Mouse (Mus musculus): Measurements from ENCODE around the gene Kdelr1. TPM values are rescaled to one million over a fixed set of nuclear protein-coding genes. Genes with fewer than 3 reads are reported as not detected.
A peak's percentile ranks its signal among the peaks of the same experiment; 100 is the strongest.

Gene Kdelr1
- polyA plus RNA-seq, 1 experiment from 2014 or later: 81.3 TPM

DNA sequence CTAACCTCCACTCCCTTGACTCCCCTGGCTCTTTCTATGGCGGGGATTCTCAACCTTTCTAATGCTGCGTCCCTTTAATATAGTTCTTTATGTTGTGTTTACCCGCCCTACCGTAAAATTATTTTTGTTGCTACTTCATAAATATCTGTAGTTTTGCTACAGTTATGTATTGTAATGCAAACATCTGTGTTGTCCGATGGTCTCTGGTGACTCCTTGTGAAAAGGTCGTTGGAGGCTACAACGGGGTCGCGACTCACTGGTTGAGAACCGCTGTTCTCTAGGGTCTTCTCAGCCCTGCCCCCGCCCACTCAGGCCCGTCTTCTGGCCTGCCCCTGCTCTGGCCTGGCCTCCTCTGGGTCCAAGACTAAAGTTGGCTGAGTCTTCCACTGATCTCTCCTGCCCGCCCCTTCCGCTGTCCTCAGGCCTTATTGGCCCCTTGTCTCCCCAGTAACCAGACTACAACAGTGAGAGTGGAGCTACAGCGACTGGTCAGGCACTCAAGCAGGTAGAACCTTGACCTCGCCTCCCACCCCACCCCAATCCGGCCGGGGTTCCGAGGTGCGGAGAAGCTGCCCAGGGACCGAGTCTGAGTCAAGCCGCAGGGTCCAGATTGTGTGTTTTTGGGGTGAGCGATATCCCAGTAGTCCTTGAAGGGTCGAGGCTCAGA is 51.3 kb downstream of the Kdelr1 start, which contains the start of gene Ccdc114:
Ccdc114 (plus strand) TSS at position 311 of the 667 bp plus-strand sequence.
- no peak for TF ChIP-seq CTCF (IDR thresholded peaks at IDR 0.05; ENCODE audit: low read depth)
- H3K36me3 ChIP-seq (ENCODE audit: insufficient read depth, low read length): no peaks in the 10 kb centered on the region
- peak within 1 kb of the TSS; percentile 90 for H3K27ac ChIP-seq
- peak within 1 kb of the TSS; percentile 56 for H3K4me2 ChIP-seq (ENCODE audit: low read length)
- peak; percentile 86 for ATAC-seq (replicated peaks; ENCODE audit: low FRiP score, low read depth)
- H3K27me3 ChIP-seq (ENCODE audit: insufficient read depth, low read length): no peaks in the 10 kb centered on the region
- DNase-seq (ENCODE audit: low spot score): peak; percentile 96
- WGBS: 4% methylated on average over 24 of the region's 24 CpGs
- H3K4me1 ChIP-seq (replicated peaks; ENCODE audit: insufficient read depth, low read length): peaks cover 23% of the 10 kb centered on the region
- peak within 1 kb of the TSS; percentile 39 for H3K4me3 ChIP-seq (replicated peaks; ENCODE audit: low read depth, low read length)
- no peaks in the 10 kb centered on the region for H3K9me3 ChIP-seq (replicated peaks; ENCODE audit: low read length)
- peak within 1 kb of the TSS; percentile 49 for H3K9ac ChIP-seq (ENCODE audit: low read depth, low read length)

DNA sequence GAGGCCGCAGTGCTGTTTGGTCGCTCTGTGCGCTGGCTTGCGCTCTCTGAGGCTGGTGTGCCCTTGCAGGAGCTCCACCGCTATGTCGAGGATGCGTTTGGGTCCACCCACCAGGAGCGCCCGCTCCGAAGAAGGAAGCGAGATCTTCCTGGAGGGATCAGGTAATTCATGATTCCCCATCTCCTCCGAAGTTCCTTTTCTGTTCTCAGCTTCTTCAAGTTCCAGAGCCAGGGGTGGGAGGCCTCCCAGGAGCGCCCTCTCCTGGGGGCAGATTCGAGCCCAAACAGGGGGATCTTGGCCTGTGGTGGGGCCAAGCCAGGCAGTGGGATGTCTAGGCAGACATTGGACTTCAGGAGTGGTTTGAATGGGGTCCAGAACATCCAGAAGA is 51.9 kb downstream of the Kdelr1 start:
- H3K27me3 ChIP-seq (ENCODE audit: insufficient read depth, low read length): no peaks in the 10 kb centered on the region
- peak overlapping the region; percentile 56 for H3K4me2 ChIP-seq (ENCODE audit: low read length)
- peaks cover 18% of the 10 kb centered on the region for H3K4me1 ChIP-seq (replicated peaks; ENCODE audit: insufficient read depth, low read length)
- peak; percentile 61 for DNase-seq (ENCODE audit: low spot score)
- peak; percentile 72 for TF ChIP-seq CTCF (IDR thresholded peaks at IDR 0.05; ENCODE audit: low read depth)
- H3K9ac ChIP-seq (ENCODE audit: low read depth, low read length): peak overlapping the region; percentile 49
- H3K27ac ChIP-seq: peak overlapping the region; percentile 90
- WGBS: 6% methylated on average over 14 of the region's 14 CpGs
- no peaks in the 10 kb centered on the region for H3K36me3 ChIP-seq (ENCODE audit: insufficient read depth, low read length)
- H3K4me3 ChIP-seq (replicated peaks; ENCODE audit: low read depth, low read length): peak overlapping the region; percentile 39
- no peak for ATAC-seq (replicated peaks; ENCODE audit: low FRiP score, low read depth)
- no peaks in the 10 kb centered on the region for H3K9me3 ChIP-seq (replicated peaks; ENCODE audit: low read length)

DNA sequence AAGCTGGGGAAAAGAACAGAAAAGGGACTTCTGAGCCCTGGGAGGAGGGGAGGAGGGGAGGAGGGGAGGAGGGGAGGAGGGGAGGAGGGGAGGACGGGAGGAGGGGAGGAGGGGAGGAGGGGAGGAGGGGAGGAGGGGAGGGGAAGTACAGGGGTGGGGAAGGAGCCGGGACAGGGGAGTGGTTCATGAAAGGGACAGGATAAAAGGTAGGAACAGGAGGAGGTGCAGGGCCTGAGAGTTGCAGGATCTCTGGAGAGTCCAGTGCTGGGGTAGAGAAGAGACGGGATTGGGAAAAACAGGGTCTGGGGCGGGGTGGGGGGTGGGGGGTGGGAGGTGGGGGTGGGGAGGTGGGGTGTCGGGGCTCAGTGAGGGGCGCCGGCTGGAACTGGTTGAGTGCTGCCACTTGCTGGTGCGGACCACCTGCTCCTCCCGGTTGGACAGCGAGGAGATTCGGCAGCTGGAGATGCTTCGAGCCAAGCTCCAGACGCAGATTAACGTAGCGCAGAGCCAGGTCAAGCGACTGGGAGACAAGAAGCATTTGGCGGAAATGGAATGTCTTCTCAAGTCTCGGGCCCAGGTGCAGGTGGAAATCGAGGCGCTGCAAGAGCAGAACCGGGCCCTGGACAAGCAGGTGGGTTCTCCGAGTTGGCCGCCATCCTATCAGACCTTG is 56.2 kb downstream of the Kdelr1 start:
- 12% methylated on average over 20 of the region's 23 CpGs for WGBS

GRCm38 (mm10) chr7:45929688-45930087 is 57.1 kb downstream of the Kdelr1 start:
- H3K27me3 ChIP-seq (ENCODE audit: insufficient read depth, low read length): no peaks in the 10 kb centered on the region
- H3K36me3 ChIP-seq (ENCODE audit: insufficient read depth, low read length): no peaks in the 10 kb centered on the region
- H3K9me3 ChIP-seq (replicated peaks; ENCODE audit: low read length): no peaks in the 10 kb centered on the region
- DNase-seq (ENCODE audit: low spot score) (no peak), ATAC-seq (replicated peaks; ENCODE audit: low FRiP score, low read depth) (no peak)
- WGBS: 93% methylated on average over 1 of the region's 1 CpGs
- H3K4me1 ChIP-seq (replicated peaks; ENCODE audit: insufficient read depth, low read length): no peaks in the 10 kb centered on the region
- no peak overlapping the region for H3K4me3 ChIP-seq (replicated peaks; ENCODE audit: low read depth, low read length)
- no peak overlapping the region for H3K27ac ChIP-seq
- H3K9ac ChIP-seq (ENCODE audit: low read depth, low read length): no peak overlapping the region
- no peak overlapping the region for H3K4me2 ChIP-seq (ENCODE audit: low read length)
- peak; percentile 55 for TF ChIP-seq CTCF (IDR thresholded peaks at IDR 0.05; ENCODE audit: low read depth)

More for the DNA sequence above, 56.2 kb downstream of the Kdelr1 start:
- ATAC-seq (replicated peaks; ENCODE audit: low FRiP score, low read depth) (no peak), DNase-seq (ENCODE audit: low spot score) (no peak)
- Histone ChIP-seq H3K4me3 (replicated peaks; ENCODE audit: low read depth, low read length) (no peak overlapping the region), H3K9me3 (replicated peaks; ENCODE audit: low read length) (no peaks in the 10 kb centered on the region), H3K9ac (ENCODE audit: low read depth, low read length) (no peak overlapping the region), H3K4me2 (ENCODE audit: low read length) (no peak overlapping the region), H3K27me3 (ENCODE audit: insufficient read depth, low read length) (no peaks in the 10 kb centered on the region), H3K27ac (no peak overlapping the region), H3K36me3 (ENCODE audit: insufficient read depth, low read length) (no peaks in the 10 kb centered on the region), H3K4me1 (replicated peaks; ENCODE audit: insufficient read depth, low read length) (no peaks in the 10 kb centered on the region)
- no peak for TF ChIP-seq CTCF (IDR thresholded peaks at IDR 0.05; ENCODE audit: low read depth)

Other genes with a start within 250 kb of the Kdelr1 start
- 16.9 and 21.1 TPM in 2 replicates for gene Rasip1, start 245.3 kb upstream of the Kdelr1 start, polyA plus RNA-seq (2015; fragmentation: Nextera tagmentation; extraction: Ambion mirVana)
- 3.9 and 4.8 TPM in 2 replicates for gene Mamstr, start 232.8 kb upstream of the Kdelr1 start, polyA plus RNA-seq (2015; fragmentation: Nextera tagmentation; extraction: Ambion mirVana)
- 0.38 TPM in 2 replicates for gene Fut2, start 206.4 kb upstream of the Kdelr1 start, polyA plus RNA-seq (2015; fragmentation: Nextera tagmentation; extraction: Ambion mirVana)
- 0.18 and 0.23 TPM in 2 replicates for gene Ntn5, start 188.8 kb upstream of the Kdelr1 start, polyA plus RNA-seq (2015; fragmentation: Nextera tagmentation; extraction: Ambion mirVana)
- gene Sec1, start 178.4 kb upstream of the Kdelr1 start, polyA plus RNA-seq (2015; fragmentation: Nextera tagmentation; extraction: Ambion mirVana): 0.13 and 0.32 TPM in 2 replicates
- 7.5 and 8.9 TPM in 2 replicates for gene Car11, start 172.9 kb upstream of the Kdelr1 start, polyA plus RNA-seq (2015; fragmentation: Nextera tagmentation; extraction: Ambion mirVana)
- gene Dbp, start 167.7 kb upstream of the Kdelr1 start, polyA plus RNA-seq (2015; fragmentation: Nextera tagmentation; extraction: Ambion mirVana): 8.4 and 8.6 TPM in 2 replicates
- 1,049 and 1,142 TPM in 2 replicates for gene Rpl18, start 157.3 kb upstream of the Kdelr1 start, polyA plus RNA-seq (2015; fragmentation: Nextera tagmentation; extraction: Ambion mirVana)
- 20.8 and 22.3 TPM in 2 replicates for gene Sphk2, start 154.8 kb upstream of the Kdelr1 start, polyA plus RNA-seq (2015; fragmentation: Nextera tagmentation; extraction: Ambion mirVana)
- gene Fam83e, start 151.6 kb upstream of the Kdelr1 start, polyA plus RNA-seq (2015; fragmentation: Nextera tagmentation; extraction: Ambion mirVana): 0.23 and 0.28 TPM in 2 replicates
- gene Spaca4, start 147.0 kb upstream of the Kdelr1 start, polyA plus RNA-seq (2015; fragmentation: Nextera tagmentation; extraction: Ambion mirVana): not detected in 2 replicates
- gene Lmtk3, start 89.0 kb upstream of the Kdelr1 start, polyA plus RNA-seq (2015; fragmentation: Nextera tagmentation; extraction: Ambion mirVana): 0.59 and 0.91 TPM in 2 replicates
- gene Sult2b1, start 88.1 kb upstream of the Kdelr1 start, polyA plus RNA-seq (2015; fragmentation: Nextera tagmentation; extraction: Ambion mirVana): 3.7 and 3.9 TPM in 2 replicates
- gene Cyth2, start 58.2 kb upstream of the Kdelr1 start, polyA plus RNA-seq (2015; fragmentation: Nextera tagmentation; extraction: Ambion mirVana): 99.2 and 105 TPM in 2 replicates
- gene Kcnj14, start 48.0 kb upstream of the Kdelr1 start, polyA plus RNA-seq (2015; fragmentation: Nextera tagmentation; extraction: Ambion mirVana): 0.80 and 1.3 TPM in 2 replicates
- gene Grwd1, start 41.8 kb upstream of the Kdelr1 start, polyA plus RNA-seq (2015; fragmentation: Nextera tagmentation; extraction: Ambion mirVana): 50.6 and 53.5 TPM in 2 replicates
- 0.29 and 0.32 TPM in 2 replicates for gene Grin2d, start 5.6 kb downstream of the Kdelr1 start, polyA plus RNA-seq (2015; fragmentation: Nextera tagmentation; extraction: Ambion mirVana)
- 0.96 and 1.6 TPM in 2 replicates for gene Syngr4, start 23.9 kb downstream of the Kdelr1 start, polyA plus RNA-seq (2015; fragmentation: Nextera tagmentation; extraction: Ambion mirVana)
- gene Tmem143, start 24.2 kb downstream of the Kdelr1 start, polyA plus RNA-seq (2015; fragmentation: Nextera tagmentation; extraction: Ambion mirVana): 6.2 and 6.7 TPM in 2 replicates
- gene Emp3, start 48.6 kb downstream of the Kdelr1 start, polyA plus RNA-seq (2015; fragmentation: Nextera tagmentation; extraction: Ambion mirVana): 170 and 171 TPM in 2 replicates
- gene Ccdc114, start 51.3 kb downstream of the Kdelr1 start, polyA plus RNA-seq (2015; fragmentation: Nextera tagmentation; extraction: Ambion mirVana): 7.2 and 8.4 TPM in 2 replicates
- 0.33 and 0.47 TPM in 2 replicates for gene Abcc6, start 157.5 kb downstream of the Kdelr1 start, polyA plus RNA-seq (2015; fragmentation: Nextera tagmentation; extraction: Ambion mirVana)
- 27.2 and 30.3 TPM in 2 replicates for gene Nomo1, start 160.9 kb downstream of the Kdelr1 start, polyA plus RNA-seq (2015; fragmentation: Nextera tagmentation; extraction: Ambion mirVana)
- 0.18 and 0.33 TPM in 2 replicates for gene Kcnj11, start 228.0 kb downstream of the Kdelr1 start, polyA plus RNA-seq (2015; fragmentation: Nextera tagmentation; extraction: Ambion mirVana)

All from kidney, postnatal 0 days (tissue).